Mouse (Mus musculus) limb, embryonic 10.5 days (tissue): ENCODE measurements around the gene Cnot8. TPM values are rescaled to one million over a fixed set of nuclear protein-coding genes. Genes with fewer than 3 reads are reported as not detected.

Source experiments
- DNase-seq: peaks from one replicate; pipeline ENCODE4 v3.0.0-alpha.2; 2017; ENCODE audit warnings: low spot score
- H3K27ac ChIP-seq: fragments of 300-500 bp; sonication (generic); 2 replicates; pipeline ENCODE4 v1.5.1; 2016; ENCODE audit warnings: mild to moderate bottlenecking
- H3K27me3 ChIP-seq: fragments of 300-500 bp; sonication (generic); 2 replicates; pipeline ENCODE4 v1.6.1; 2016; ENCODE audit warnings: low read depth, mild to moderate bottlenecking; ENCODE audit not compliant: poor library complexity, severe bottlenecking
- H3K36me3 ChIP-seq: fragments of 300-500 bp; sonication (generic); 2 replicates; pipeline ENCODE4 v1.6.1; 2016; ENCODE audit warnings: mild to moderate bottlenecking, moderate library complexity
- H3K4me1 ChIP-seq: fragments of 300-500 bp; sonication (generic); 2 replicates; pipeline ENCODE4 v1.6.1; 2016
- H3K4me3 ChIP-seq: fragments of 300-500 bp; sonication (generic); 2 replicates; pipeline ENCODE4 v1.5.1; 2016; ENCODE audit warnings: mild to moderate bottlenecking, moderate library complexity
- H3K9me3 ChIP-seq: fragments of 300-500 bp; sonication (generic); replicated peaks from 2 replicates; pipeline ENCODE4 v1.6.1; 2016; ENCODE audit warnings: mild to moderate bottlenecking
- WGBS: fragments of 180-500 bp; shearing (Covaris S2); methylation state at CpG from one replicate; pipeline ENCODE4 v1.1.7; 2016; 5-methylcytosine and 5-hydroxymethylcytosine counted together
- polyA plus RNA-seq: library from polyadenylated mRNA; unstranded; fragments of >200 nt; fragmentation: Nextera tagmentation; extraction: Ambion mirVana; gene quantifications from 2 replicates; pipeline ENCODE4 v1.2.1, GENCODE M21; 2016

The Cnot8 gene
- polyA plus RNA-seq, 1 experiment from 2014 or later = 113 TPM

GRCm38 (mm10) chr11:58116560-58116959 is 12.6 kb downstream of the Cnot8 start:
- no peak for DNase-seq
- no peaks in the 10 kb centered on the region for H3K9me3 ChIP-seq
- H3K36me3 ChIP-seq = peaks cover 100% of the 10 kb centered on the region
- WGBS = 84% methylated on average over 1 of the region's 1 CpGs
- H3K4me3 ChIP-seq = no peak overlapping the region
- H3K4me1 ChIP-seq = no peaks in the 10 kb centered on the region
- no peaks in the 10 kb centered on the region for H3K27me3 ChIP-seq
- H3K27ac ChIP-seq = no peak overlapping the region

- Histone ChIP-seq H3K9me3 (no peaks in the 10 kb centered on the region), H3K36me3 (peaks cover 100% of the 10 kb centered on the region), H3K27me3 (no peaks in the 10 kb centered on the region), H3K4me1 (no peaks in the 10 kb centered on the region), H3K27ac (no peak overlapping the region), H3K4me3 (no peak overlapping the region)
- DNase-seq = no peak
- WGBS = 94% methylated on average over 10 of the region's 10 CpGs
Observed at GRCm38 (mm10) chr11:58117044-58117652, 13.2 kb downstream of the Cnot8 start.

- no peaks in the 10 kb centered on the region for H3K9me3 ChIP-seq
- H3K4me3 ChIP-seq = no peak overlapping the region
- no peak for DNase-seq
- no peaks in the 10 kb centered on the region for H3K4me1 ChIP-seq
- no peak overlapping the region for H3K27ac ChIP-seq
- peaks cover 98% of the 10 kb centered on the region for H3K36me3 ChIP-seq
- no peaks in the 10 kb centered on the region for H3K27me3 ChIP-seq
- WGBS = 88% methylated on average over 3 of the region's 3 CpGs
Observed at GRCm38 (mm10) chr11:58120655-58121054, 16.7 kb downstream of the Cnot8 start.

DNA sequence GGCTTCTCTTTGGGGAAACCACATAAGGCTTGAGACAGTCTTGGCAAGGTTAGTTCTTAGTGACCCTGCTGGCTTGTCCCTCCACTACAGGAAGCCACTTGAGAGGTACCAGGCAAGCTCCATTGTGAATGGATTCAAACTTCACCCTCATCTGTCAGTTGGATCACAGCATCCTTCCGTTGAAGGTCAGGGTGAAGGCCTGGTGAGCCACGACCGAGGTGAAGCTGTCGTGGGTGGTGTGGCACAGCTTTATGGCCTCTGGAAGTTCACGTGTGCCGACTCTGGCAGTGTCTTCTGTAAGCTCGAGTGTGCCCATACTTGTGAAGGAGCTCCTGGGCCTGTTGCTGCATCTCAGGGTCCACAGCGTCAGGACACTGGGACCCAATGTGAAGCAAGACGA is 17.4 kb downstream of the Cnot8 start:
- Histone ChIP-seq H3K27me3 (no peaks in the 10 kb centered on the region), H3K27ac (no peak overlapping the region), H3K9me3 (no peaks in the 10 kb centered on the region), H3K4me3 (no peak overlapping the region), H3K4me1 (no peaks in the 10 kb centered on the region), H3K36me3 (peaks cover 98% of the 10 kb centered on the region)
- 92% methylated on average over 9 of the region's 9 CpGs for WGBS
- no peak for DNase-seq

- no peak for DNase-seq
- no peaks in the 10 kb centered on the region for H3K9me3 ChIP-seq
- no peak overlapping the region for H3K27ac ChIP-seq
- peaks cover 98% of the 10 kb centered on the region for H3K36me3 ChIP-seq
- no peaks in the 10 kb centered on the region for H3K27me3 ChIP-seq
- WGBS = 88% methylated on average over 2 of the region's 2 CpGs
- H3K4me1 ChIP-seq = no peaks in the 10 kb centered on the region
- H3K4me3 ChIP-seq = no peak overlapping the region
Observed at GRCm38 (mm10) chr11:58123711-58124110, 19.8 kb downstream of the Cnot8 start.

- Histone ChIP-seq H3K4me1 (no peaks in the 10 kb centered on the region), H3K4me3 (no peak overlapping the region), H3K9me3 (no peaks in the 10 kb centered on the region), H3K27ac (no peak overlapping the region), H3K36me3 (peaks cover 98% of the 10 kb centered on the region), H3K27me3 (no peaks in the 10 kb centered on the region)
- 93% methylated on average over 11 of the region's 11 CpGs for WGBS
- DNase-seq = no peak
Observed at GRCm38 (mm10) chr11:58125021-58125420, 21.1 kb downstream of the Cnot8 start.

DNA sequence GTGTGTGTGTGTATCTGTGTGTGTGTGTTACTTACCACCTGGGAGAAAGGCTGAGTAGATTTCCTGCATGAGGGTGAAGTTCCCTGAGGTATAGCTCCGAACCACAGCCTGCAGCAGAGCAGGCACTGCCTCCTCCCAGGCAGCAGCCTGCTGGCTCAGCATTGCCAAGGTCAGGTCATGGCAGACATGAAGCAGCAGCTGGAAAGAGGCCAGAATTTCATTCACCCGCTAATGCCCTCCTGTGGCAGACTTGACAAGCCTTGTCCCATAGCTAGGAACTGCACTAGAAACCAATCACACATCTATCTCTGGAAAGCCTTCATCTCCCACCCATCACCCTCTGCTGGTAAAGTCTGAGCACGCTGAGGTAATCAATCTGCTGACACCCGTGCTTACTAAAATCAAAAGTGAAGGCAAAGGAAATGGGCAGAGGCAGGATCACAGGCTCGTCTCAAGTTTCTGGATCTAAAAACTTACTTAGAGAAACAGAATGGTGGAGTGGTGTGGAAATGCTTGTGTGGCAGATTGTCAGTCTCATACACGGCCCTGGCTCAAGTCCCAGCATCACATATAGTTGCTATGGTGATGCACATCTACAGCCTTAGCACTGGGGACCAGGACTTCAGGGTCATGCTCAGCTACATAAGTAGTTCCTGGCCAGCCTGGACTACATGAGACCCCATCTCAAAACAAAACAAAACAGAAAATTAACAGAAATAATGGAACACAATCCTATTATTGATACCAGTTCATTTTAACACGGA is 22.6 kb downstream of the Cnot8 start:
- no peak overlapping the region for H3K4me3 ChIP-seq
- 84% methylated on average over 7 of the region's 7 CpGs for WGBS
- DNase-seq = no peak
- peaks cover 98% of the 10 kb centered on the region for H3K36me3 ChIP-seq
- no peaks in the 10 kb centered on the region for H3K27me3 ChIP-seq
- no peaks in the 10 kb centered on the region for H3K9me3 ChIP-seq
- H3K27ac ChIP-seq = no peak overlapping the region
- H3K4me1 ChIP-seq = no peaks in the 10 kb centered on the region

GRCm38 (mm10) chr11:58127544-58127943 is 23.6 kb downstream of the Cnot8 start:
- 84% methylated on average over 2 of the region's 2 CpGs for WGBS
- H3K27me3 ChIP-seq = no peaks in the 10 kb centered on the region
- peaks cover 100% of the 10 kb centered on the region for H3K36me3 ChIP-seq
- no peaks in the 10 kb centered on the region for H3K9me3 ChIP-seq
- DNase-seq = no peak
- H3K27ac ChIP-seq = no peak overlapping the region
- H3K4me1 ChIP-seq = no peaks in the 10 kb centered on the region
- no peak overlapping the region for H3K4me3 ChIP-seq

DNA sequence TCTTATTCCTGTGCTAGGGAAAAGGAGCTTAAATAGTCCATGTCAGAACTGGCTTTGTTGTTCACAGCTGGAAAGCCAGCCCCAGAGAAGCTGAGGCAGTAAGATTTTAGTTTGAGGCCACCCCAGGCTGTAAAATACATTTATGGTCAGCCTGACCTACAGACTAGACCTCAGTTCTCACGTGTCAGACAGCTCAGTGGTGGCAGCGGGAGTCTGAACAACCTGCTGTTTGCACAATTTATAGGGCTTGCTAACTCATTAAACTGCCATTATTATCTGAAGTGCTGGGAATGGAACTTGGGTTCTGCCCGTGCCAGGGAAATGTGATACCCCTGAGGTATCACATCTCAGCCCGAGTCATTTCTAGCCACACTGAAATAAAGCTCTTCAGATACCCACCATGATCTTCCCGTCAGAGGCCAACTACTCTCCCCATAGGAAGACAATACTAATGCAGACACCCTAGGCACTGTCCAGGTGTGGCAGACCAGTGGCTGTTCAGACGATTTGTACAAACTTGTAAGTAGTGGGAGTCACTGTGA is 25.4 kb downstream of the Cnot8 start:
- no peak overlapping the region for H3K27ac ChIP-seq
- no peaks in the 10 kb centered on the region for H3K27me3 ChIP-seq
- H3K9me3 ChIP-seq = no peaks in the 10 kb centered on the region
- H3K4me3 ChIP-seq = no peak overlapping the region
- H3K4me1 ChIP-seq = no peaks in the 10 kb centered on the region
- DNase-seq = no peak
- WGBS = 65% methylated on average over 6 of the region's 6 CpGs
- peaks cover 100% of the 10 kb centered on the region for H3K36me3 ChIP-seq

DNA sequence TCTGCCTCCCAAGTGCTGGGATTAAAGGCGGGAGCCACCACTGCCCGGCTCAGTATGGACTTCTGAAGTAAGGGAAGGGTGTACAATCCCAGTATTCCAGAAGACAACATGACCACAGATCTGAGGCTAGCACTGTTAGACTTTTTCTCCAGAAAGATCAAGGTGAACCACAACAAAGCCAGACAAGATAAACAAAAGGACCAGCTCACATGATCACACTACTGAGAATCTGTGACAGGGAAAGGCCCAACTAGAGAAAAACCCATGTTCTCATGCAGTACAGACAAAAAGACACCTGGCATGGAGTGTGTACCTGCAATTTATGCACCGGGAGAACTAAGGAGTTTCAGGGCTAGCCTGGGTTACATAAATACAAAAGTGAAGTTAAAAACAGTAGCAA is 28.1 kb downstream of the Cnot8 start:
- Histone ChIP-seq H3K4me3 (no peak overlapping the region), H3K27ac (no peak overlapping the region), H3K36me3 (peaks cover 100% of the 10 kb centered on the region), H3K27me3 (no peaks in the 10 kb centered on the region), H3K4me1 (no peaks in the 10 kb centered on the region), H3K9me3 (no peaks in the 10 kb centered on the region)
- DNase-seq = no peak
- 96% methylated on average over 3 of the region's 3 CpGs for WGBS

- Histone ChIP-seq H3K4me3 (no peak overlapping the region), H3K4me1 (no peaks in the 10 kb centered on the region), H3K27ac (no peak overlapping the region), H3K9me3 (no peaks in the 10 kb centered on the region; the same call in 1 of the 2 replicates), H3K27me3 (no peaks in the 10 kb centered on the region), H3K36me3 (peaks cover 100% of the 10 kb centered on the region)
- DNase-seq = no peak
Observed at GRCm38 (mm10) chr11:58134869-58135268, 30.9 kb downstream of the Cnot8 start.

- Histone ChIP-seq H3K27me3 (no peaks in the 10 kb centered on the region), H3K27ac (no peak overlapping the region), H3K36me3 (peaks cover 100% of the 10 kb centered on the region), H3K4me3 (no peak overlapping the region), H3K9me3 (no peaks in the 10 kb centered on the region; the same call in 1 of the 2 replicates), H3K4me1 (no peaks in the 10 kb centered on the region)
- DNase-seq = no peak
Observed at GRCm38 (mm10) chr11:58135296-58135695, 31.3 kb downstream of the Cnot8 start.

GRCm38 (mm10) chr11:58136677-58137076 is 32.7 kb downstream of the Cnot8 start:
- DNase-seq = no peak
- Histone ChIP-seq H3K4me3 (no peak overlapping the region), H3K4me1 (no peaks in the 10 kb centered on the region), H3K27ac (no peak overlapping the region), H3K9me3 (no peaks in the 10 kb centered on the region; the same call in 1 of the 2 replicates), H3K27me3 (no peaks in the 10 kb centered on the region), H3K36me3 (peaks cover 100% of the 10 kb centered on the region)
- WGBS = 93% methylated on average over 6 of the region's 6 CpGs
